Mouse (Mus musculus): ENCODE data around the gene Tap1. TPM values are rescaled to one million over a fixed set of nuclear protein-coding genes. Genes with fewer than 3 reads are reported as not detected.
"Not testable (repeated sequence)": the region's sequence is repeated elsewhere in the genome, so short reads cannot be mapped to it uniquely, and the experiment has no call there.

Tap1 gene
- polyA plus RNA-seq, 1 experiment from 2014 or later: 7.2 TPM

DNA sequence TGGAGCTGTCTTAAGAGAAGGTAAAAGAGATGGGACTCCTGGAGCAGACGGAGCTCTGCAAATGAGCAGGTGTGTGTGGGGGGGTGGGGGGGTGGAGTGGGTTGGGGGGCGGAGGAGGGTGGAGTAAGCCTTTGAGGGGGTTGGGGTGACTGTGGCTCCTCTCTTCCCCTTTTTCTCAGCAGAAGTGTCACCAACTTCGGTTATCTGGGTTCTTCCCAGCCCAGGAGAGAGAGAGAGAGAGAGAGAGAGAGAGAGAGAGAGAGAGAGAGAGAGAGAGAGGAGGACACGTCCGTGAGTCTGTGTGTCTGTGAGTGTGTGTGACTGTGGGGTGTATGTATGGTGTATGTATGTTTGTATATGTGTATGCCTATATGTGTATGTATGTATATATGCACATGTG, 43.9 kb upstream of the Tap1 start:
- H3K4me2 ChIP-seq (replicated peaks; ENCODE audit: low read depth, low read length): no peak overlapping the region

DNA sequence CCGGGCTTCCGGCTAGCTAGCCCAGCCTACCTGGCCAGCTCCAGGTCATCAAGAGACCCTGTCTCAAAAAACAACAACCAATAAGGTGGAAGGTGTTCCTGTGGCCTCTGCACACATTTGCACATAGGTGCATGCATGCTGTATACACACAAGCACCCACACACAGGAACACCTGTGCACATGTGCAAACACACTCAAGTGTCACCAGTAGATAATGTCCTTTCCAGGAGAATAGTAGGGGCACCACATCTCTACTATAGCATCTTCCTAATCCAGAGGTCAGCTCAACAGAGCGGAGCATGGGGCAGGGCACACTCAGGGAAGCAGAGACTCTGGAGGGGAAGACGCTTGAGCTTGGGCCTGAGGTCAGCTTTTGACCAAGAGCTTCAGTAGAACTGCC, 43.1 kb upstream of the Tap1 start:
- WGBS: 88% methylated on average over 4 of the region's 4 CpGs
- ATAC-seq (ENCODE audit: insufficient number of reproducible peaks, insufficient read depth, low FRiP score, low read depth): not testable (repeated sequence)

More for the DNA sequence above, 43.9 kb upstream of the Tap1 start:
- H3K4me3 ChIP-seq (ENCODE audit: low read depth, low read length): no peak overlapping the region
- no peak overlapping the region for H3K9ac ChIP-seq (replicated peaks; ENCODE audit: low read depth, low read length)
- peaks cover 4% of the 10 kb centered on the region; the same call in 1 of the 2 replicates for H3K27me3 ChIP-seq (ENCODE audit: control insufficient read depth, insufficient read depth, low read length)
- no peaks in the 10 kb centered on the region for H3K36me3 ChIP-seq (ENCODE audit: control insufficient read depth, insufficient read depth, low read length)
- H3K4me1 ChIP-seq (ENCODE audit: control insufficient read depth, insufficient read depth, low read length): no peaks in the 10 kb centered on the region; the same call in 1 of the 2 replicates
- H3K9me3 ChIP-seq (ENCODE audit: control insufficient read depth, low read depth, low read length): no peaks in the 10 kb centered on the region
- WGBS: 71% methylated on average over 5 of the region's 5 CpGs
- no peak overlapping the region for H3K27ac ChIP-seq (ENCODE audit: low read length)
- no peak for ATAC-seq (ENCODE audit: insufficient number of reproducible peaks, insufficient read depth, low FRiP score, low read depth)

DNA sequence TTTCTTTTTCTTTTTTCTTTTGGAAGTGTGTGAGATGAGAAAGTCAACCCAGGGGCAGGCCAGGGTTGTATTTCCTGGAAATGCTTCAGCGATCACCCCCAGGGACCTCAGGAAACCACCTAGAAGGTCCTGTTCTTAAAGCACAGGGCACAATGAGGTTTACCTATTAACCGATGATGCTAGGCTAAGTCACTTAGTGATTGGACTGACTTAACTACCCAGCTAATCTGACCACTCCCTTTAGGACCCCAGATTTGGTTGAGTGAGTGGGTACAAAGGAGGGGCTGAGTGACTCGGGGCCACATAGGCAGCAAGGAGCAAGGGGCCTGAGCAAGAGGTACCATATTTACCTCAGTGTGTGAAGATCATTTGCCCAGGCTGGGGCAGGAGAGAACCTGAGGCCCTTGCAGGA, 42.4 kb upstream of the Tap1 start:
- ATAC-seq (ENCODE audit: insufficient number of reproducible peaks, insufficient read depth, low FRiP score, low read depth): no peak
- no peak overlapping the region for H3K4me3 ChIP-seq (ENCODE audit: low read depth, low read length)
- no peak overlapping the region for H3K27ac ChIP-seq (ENCODE audit: low read length)
- H3K36me3 ChIP-seq (ENCODE audit: control insufficient read depth, insufficient read depth, low read length): no peaks in the 10 kb centered on the region
- no peak overlapping the region for H3K9ac ChIP-seq (replicated peaks; ENCODE audit: low read depth, low read length)
- peaks cover 4% of the 10 kb centered on the region; the same call in 1 of the 2 replicates for H3K27me3 ChIP-seq (ENCODE audit: control insufficient read depth, insufficient read depth, low read length)
- H3K4me1 ChIP-seq (ENCODE audit: control insufficient read depth, insufficient read depth, low read length): no peaks in the 10 kb centered on the region; the same call in 1 of the 2 replicates
- no peaks in the 10 kb centered on the region for H3K9me3 ChIP-seq (ENCODE audit: control insufficient read depth, low read depth, low read length)
- H3K4me2 ChIP-seq (replicated peaks; ENCODE audit: low read depth, low read length): no peak overlapping the region
- 81% methylated on average over 3 of the region's 3 CpGs for WGBS

More for the DNA sequence above, 43.1 kb upstream of the Tap1 start:
- not testable (repeated sequence) for H3K4me2 ChIP-seq (replicated peaks; ENCODE audit: low read depth, low read length); H3K9me3 ChIP-seq (ENCODE audit: control insufficient read depth, low read depth, low read length); H3K27ac ChIP-seq (ENCODE audit: low read length); H3K4me3 ChIP-seq (ENCODE audit: low read depth, low read length); H3K9ac ChIP-seq (replicated peaks; ENCODE audit: low read depth, low read length); H3K36me3 ChIP-seq (ENCODE audit: control insufficient read depth, insufficient read depth, low read length); H3K27me3 ChIP-seq (ENCODE audit: control insufficient read depth, insufficient read depth, low read length); H3K4me1 ChIP-seq (ENCODE audit: control insufficient read depth, insufficient read depth, low read length)

DNA sequence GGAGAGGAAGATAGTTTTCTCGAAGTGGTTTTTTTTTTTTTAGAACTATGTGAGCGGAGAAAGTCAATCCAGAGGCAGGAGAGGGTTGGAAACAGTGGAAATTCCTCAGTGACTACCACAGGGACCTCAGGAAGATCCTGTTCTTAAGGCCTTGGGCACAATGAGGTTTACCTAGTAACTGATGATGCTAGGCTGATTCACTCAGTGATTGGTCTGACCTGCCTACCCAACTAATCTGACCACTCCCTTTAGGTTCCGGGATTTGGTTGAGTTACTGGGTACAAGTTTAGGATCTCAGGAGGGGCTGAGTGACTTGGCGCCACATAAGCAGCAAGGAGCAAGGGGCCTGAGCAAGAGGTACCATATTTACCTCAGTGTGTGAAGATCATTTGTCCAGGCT, 34.4 kb upstream of the Tap1 start, which contains the start of gene H2-DMb1:
Gene H2-DMb1, plus strand, starts transcription at position 150 of the 400 bp plus-strand sequence.
- Histone ChIP-seq H3K9ac (replicated peaks; ENCODE audit: low read depth, low read length) (no peak within 1 kb of the TSS), H3K9me3 (ENCODE audit: control insufficient read depth, low read depth, low read length) (no peaks in the 10 kb centered on the region), H3K4me1 (ENCODE audit: control insufficient read depth, insufficient read depth, low read length) (no peaks in the 10 kb centered on the region), H3K36me3 (ENCODE audit: control insufficient read depth, insufficient read depth, low read length) (no peaks in the 10 kb centered on the region), H3K4me2 (replicated peaks; ENCODE audit: low read depth, low read length) (no peak within 1 kb of the TSS), H3K27me3 (ENCODE audit: control insufficient read depth, insufficient read depth, low read length) (no peaks in the 10 kb centered on the region), H3K27ac (ENCODE audit: low read length) (no peak within 1 kb of the TSS), H3K4me3 (ENCODE audit: low read depth, low read length) (no peak within 1 kb of the TSS)
- 56% methylated on average over 4 of the region's 4 CpGs for WGBS
- peak; percentile 65; the same call in 1 of the 2 replicates for ATAC-seq (ENCODE audit: insufficient number of reproducible peaks, insufficient read depth, low FRiP score, low read depth)

DNA sequence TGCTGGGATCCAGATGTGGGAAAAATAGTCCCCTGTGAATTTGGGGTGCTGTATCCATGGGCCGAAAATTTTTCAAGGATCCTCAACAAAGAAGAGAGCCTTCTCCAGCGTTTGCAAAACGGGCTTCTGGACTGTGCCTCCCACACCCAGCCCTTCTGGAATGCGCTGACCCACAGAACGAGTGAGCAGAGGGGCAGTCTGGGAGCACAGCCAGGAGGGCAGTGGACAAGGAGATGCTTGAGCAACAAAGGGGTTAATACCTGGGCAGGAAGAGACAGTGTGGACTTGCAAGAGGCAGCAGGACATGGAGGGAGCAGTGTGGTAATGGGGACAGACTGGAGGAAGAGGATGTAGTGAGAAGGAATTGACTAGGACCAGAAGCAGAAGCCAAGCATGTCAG, 31.8 kb upstream of the Tap1 start:
- H3K9ac ChIP-seq (replicated peaks; ENCODE audit: low read depth, low read length): no peak overlapping the region
- H3K4me3 ChIP-seq (ENCODE audit: low read depth, low read length): no peak overlapping the region
- no peaks in the 10 kb centered on the region for H3K36me3 ChIP-seq (ENCODE audit: control insufficient read depth, insufficient read depth, low read length)
- ATAC-seq (ENCODE audit: insufficient number of reproducible peaks, insufficient read depth, low FRiP score, low read depth): no peak
- no peak overlapping the region for H3K27ac ChIP-seq (ENCODE audit: low read length)
- no peaks in the 10 kb centered on the region for H3K27me3 ChIP-seq (ENCODE audit: control insufficient read depth, insufficient read depth, low read length)
- WGBS: 51% methylated on average over 5 of the region's 5 CpGs
- no peak overlapping the region for H3K4me2 ChIP-seq (replicated peaks; ENCODE audit: low read depth, low read length)
- H3K4me1 ChIP-seq (ENCODE audit: control insufficient read depth, insufficient read depth, low read length): no peaks in the 10 kb centered on the region
- H3K9me3 ChIP-seq (ENCODE audit: control insufficient read depth, low read depth, low read length): no peaks in the 10 kb centered on the region

DNA sequence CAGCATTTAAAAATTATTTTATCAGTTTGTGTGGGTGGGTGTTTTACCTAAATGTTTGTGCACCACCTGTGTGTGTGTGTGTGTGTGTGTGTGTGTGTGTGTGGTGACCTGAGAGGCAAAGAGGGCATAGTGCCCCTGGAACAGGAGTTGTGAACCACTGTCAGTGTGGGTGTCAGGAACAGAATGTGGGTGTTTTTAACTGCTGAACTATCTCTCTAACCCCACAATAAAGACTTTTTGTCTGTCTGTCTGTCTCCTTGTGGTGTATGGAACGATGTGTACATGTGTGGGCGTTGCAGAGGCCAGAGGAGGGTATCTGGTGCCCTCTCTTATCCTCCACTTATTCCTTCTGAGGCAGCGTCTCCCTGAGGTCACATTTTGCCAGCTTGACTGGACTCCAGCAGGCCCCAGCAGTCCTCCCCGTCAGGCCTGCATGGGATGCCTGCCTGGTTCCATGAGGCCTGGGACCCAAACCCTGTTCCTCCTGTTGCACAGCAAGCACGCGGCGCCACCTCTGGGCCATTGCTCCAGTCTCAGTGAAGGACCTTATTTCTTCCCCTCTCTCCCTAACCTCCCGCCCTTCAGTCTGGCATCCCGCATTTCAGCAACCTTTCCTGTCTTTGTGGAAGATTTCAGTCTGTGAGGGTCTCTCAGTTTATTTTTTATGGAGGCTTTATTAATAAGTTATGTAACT, 23.0 kb upstream of the Tap1 start:
- Histone ChIP-seq H3K4me3 (ENCODE audit: low read depth, low read length) (no peak overlapping the region), H3K4me2 (replicated peaks; ENCODE audit: low read depth, low read length) (no peak overlapping the region), H3K9me3 (ENCODE audit: control insufficient read depth, low read depth, low read length) (no peaks in the 10 kb centered on the region), H3K36me3 (ENCODE audit: control insufficient read depth, insufficient read depth, low read length) (no peaks in the 10 kb centered on the region), H3K4me1 (ENCODE audit: control insufficient read depth, insufficient read depth, low read length) (no peaks in the 10 kb centered on the region), H3K27me3 (ENCODE audit: control insufficient read depth, insufficient read depth, low read length) (no peaks in the 10 kb centered on the region), H3K27ac (ENCODE audit: low read length) (no peak overlapping the region), H3K9ac (replicated peaks; ENCODE audit: low read depth, low read length) (no peak overlapping the region)
- no peak for ATAC-seq (ENCODE audit: insufficient number of reproducible peaks, insufficient read depth, low FRiP score, low read depth)
- WGBS: 39% methylated on average over 9 of the region's 9 CpGs

DNA sequence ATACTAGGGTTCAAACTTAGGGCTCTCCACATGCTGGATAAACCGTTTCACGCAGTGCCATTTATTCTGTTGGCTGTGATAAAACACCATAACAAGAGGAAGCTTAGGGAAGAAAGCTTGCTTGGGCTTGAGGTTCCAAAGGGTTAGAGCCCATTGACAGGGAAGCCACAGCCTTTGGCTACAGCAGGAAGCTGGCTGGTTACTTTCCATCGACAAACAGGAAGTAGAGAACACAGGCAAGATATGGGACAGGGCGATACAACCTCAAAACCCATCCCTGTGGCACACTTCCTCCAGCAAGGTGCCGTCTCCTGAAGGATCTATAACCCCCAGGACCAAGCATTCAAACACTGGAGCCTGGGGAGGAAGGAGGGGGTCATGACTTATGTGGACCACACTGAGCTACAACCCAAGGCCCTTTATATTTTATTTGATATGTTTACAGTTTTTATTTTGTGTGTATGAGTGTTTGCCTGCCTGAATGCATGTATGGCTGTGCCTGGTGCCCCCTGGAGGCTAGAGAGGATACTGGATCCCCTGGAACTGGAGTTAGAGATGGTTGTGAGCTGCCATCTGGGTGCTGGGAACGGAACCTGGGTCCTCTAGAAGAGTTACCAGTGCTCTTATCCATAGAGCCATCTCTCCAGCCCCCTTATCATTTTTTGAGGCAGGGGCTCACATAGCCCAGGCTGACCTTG, 22.2 kb upstream of the Tap1 start:
- H3K4me3 ChIP-seq (ENCODE audit: low read depth, low read length): no peak overlapping the region
- no peaks in the 10 kb centered on the region for H3K4me1 ChIP-seq (ENCODE audit: control insufficient read depth, insufficient read depth, low read length)
- no peak for ATAC-seq (ENCODE audit: insufficient number of reproducible peaks, insufficient read depth, low FRiP score, low read depth)
- no peak overlapping the region for H3K27ac ChIP-seq (ENCODE audit: low read length)
- H3K27me3 ChIP-seq (ENCODE audit: control insufficient read depth, insufficient read depth, low read length): no peaks in the 10 kb centered on the region
- no peaks in the 10 kb centered on the region for H3K9me3 ChIP-seq (ENCODE audit: control insufficient read depth, low read depth, low read length)
- no peaks in the 10 kb centered on the region for H3K36me3 ChIP-seq (ENCODE audit: control insufficient read depth, insufficient read depth, low read length)
- H3K4me2 ChIP-seq (replicated peaks; ENCODE audit: low read depth, low read length): no peak overlapping the region
- WGBS: 80% methylated on average over 6 of the region's 6 CpGs
- H3K9ac ChIP-seq (replicated peaks; ENCODE audit: low read depth, low read length): no peak overlapping the region

DNA sequence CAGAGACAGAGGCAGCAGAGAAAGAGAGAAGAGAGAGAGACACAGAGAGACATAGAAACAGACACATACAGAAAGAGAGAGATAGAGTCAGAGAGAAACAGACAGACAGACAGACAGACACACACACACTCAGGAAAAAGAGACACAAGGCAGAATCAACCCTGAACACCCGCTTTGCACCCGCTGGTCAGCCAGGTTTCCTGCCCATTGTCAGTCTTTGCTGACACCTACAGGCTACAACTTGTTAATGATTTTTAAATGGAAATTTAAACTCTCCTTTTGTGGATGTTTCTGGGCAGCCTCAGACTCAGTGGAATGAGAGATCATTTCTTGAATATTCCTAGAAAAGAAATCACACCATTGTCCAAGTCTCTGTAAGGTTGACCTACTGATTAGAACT, 18.1 kb upstream of the Tap1 start:
- 2% methylated on average over 2 of the region's 2 CpGs for WGBS
- H3K4me2 ChIP-seq (replicated peaks; ENCODE audit: low read depth, low read length): no peak overlapping the region
- H3K27ac ChIP-seq (ENCODE audit: low read length): no peak overlapping the region
- H3K4me1 ChIP-seq (ENCODE audit: control insufficient read depth, insufficient read depth, low read length): no peaks in the 10 kb centered on the region
- no peak overlapping the region for H3K9ac ChIP-seq (replicated peaks; ENCODE audit: low read depth, low read length)
- no peaks in the 10 kb centered on the region; the same call in 1 of the 2 replicates for H3K9me3 ChIP-seq (ENCODE audit: control insufficient read depth, low read depth, low read length)
- no peaks in the 10 kb centered on the region for H3K27me3 ChIP-seq (ENCODE audit: control insufficient read depth, insufficient read depth, low read length)
- no peaks in the 10 kb centered on the region for H3K36me3 ChIP-seq (ENCODE audit: control insufficient read depth, insufficient read depth, low read length)
- no peak overlapping the region for H3K4me3 ChIP-seq (ENCODE audit: low read depth, low read length)
- ATAC-seq (ENCODE audit: insufficient number of reproducible peaks, insufficient read depth, low FRiP score, low read depth): no peak

Measured in stomach, embryonic 14.5 days (tissue).